Mouse (Mus musculus): ENCODE measurements around the gene Cpxcr1. TPM values are rescaled to one million over a fixed set of nuclear protein-coding genes. Genes with fewer than 3 reads are reported as not detected.

The Cpxcr1 gene
- polyA plus RNA-seq (2014; fragmentation: Illumina TruSeq; extraction: RNeasy Lipid Tissue Mini Kit (QIAGEN cat#74804); ENCODE audit: low read depth, low replicate concordance), result not detected

DNA sequence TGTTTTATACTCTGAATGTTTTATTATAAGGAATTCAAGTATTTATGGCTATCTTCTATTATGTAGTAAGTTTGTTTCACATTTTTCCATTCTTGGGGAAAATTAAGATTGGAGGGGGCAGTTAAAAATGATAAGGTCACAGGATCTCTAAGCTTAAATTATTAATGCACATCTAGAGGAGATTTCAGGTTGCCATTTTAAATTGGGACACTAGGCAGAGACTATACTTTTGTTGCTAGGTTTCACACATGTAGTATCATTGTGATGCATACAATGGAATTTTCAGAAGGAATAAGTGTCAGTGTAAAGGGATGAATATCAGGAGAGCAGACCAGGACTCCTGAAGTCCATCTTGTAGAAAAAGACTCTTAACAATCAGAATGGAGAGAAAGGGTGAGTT lies at the start of gene Cpxcr1:
Cpxcr1 (plus strand) TSS at position 301 of the 400 bp plus-strand sequence.

Other genes with a start within 250 kb of the Cpxcr1 start
- not detected for gene H2afb2, start 232.2 kb downstream of the Cpxcr1 start, polyA plus RNA-seq (2014; fragmentation: Illumina TruSeq; extraction: RNeasy Lipid Tissue Mini Kit (QIAGEN cat#74804); ENCODE audit: low read depth, low replicate concordance)